14 mouse cellular contexts compared by ENCODE assay signal in genomic region chr19:43598741-43599660, GRCm38 (mm10). TPM values are rescaled to one million over a fixed set of nuclear protein-coding genes. Genes with fewer than 3 reads are reported as not detected.
DNase-seq lines count a peak whose midpoint lies in the region; ATAC-seq and TF ChIP-seq lines count a peak whose summit lies in the region.
"Had no signal": no experiment of that assay in that cellular context is flagged by ENCODE, and none has a peak within 500 bp of the region (broad histone marks: within the 10 kb centered on the region; RNA-seq: fewer than 3 reads in every experiment).

No protein-coding gene starts in this region.

- H3K27ac ChIP-seq in forebrain, embryonic 11.5 days (ENCODE audit: low read depth, low read length): no peak overlapping the region
- H3K27ac ChIP-seq in forebrain, embryonic 12.5 days: no peak overlapping the region
- H3K27ac ChIP-seq in midbrain, embryonic 10.5 days (replicated peaks): no peak overlapping the region
- H3K27ac ChIP-seq in midbrain, embryonic 15.5 days: no peak overlapping the region
- no peak overlapping the region for H3K27ac ChIP-seq in limb, embryonic 10.5 days
- H3K27ac ChIP-seq in small intestine, adult 2 months (ENCODE audit: insufficient read depth, low read depth, low read length): no peak overlapping the region
- H3K27ac ChIP-seq: gastrocnemius, adult 2 months; lung, embryonic 15.5 days had no signal

- no peak for TF ChIP-seq POLR2A in small intestine, adult 2 months (IDR thresholded peaks at IDR 0.05; ENCODE audit: low read depth, low read length)

- no peak for TF ChIP-seq CTCF in small intestine, adult 2 months (IDR thresholded peaks at IDR 0.05; ENCODE audit: extremely low read depth, insufficient read length, insufficient replicate concordance, low read depth, low read length)

- peaks cover 97% of the 10 kb centered on the region for H3K27me3 ChIP-seq in forebrain, embryonic 11.5 days (ENCODE audit: control insufficient read depth, insufficient read depth, low read length)
- H3K27me3 ChIP-seq in forebrain, embryonic 12.5 days: peaks cover 95% of the 10 kb centered on the region
- H3K27me3 ChIP-seq in midbrain, embryonic 10.5 days (ENCODE audit: low read depth, poor library complexity, severe bottlenecking): peaks cover 100% of the 10 kb centered on the region
- H3K27me3 ChIP-seq in midbrain, embryonic 15.5 days (replicated peaks): peaks cover 98% of the 10 kb centered on the region
- peaks cover 100% of the 10 kb centered on the region for H3K27me3 ChIP-seq in limb, embryonic 10.5 days (ENCODE audit: low read depth, poor library complexity, severe bottlenecking)
- peaks cover 67% of the 10 kb centered on the region for H3K27me3 ChIP-seq in small intestine, adult 2 months (ENCODE audit: control insufficient read depth, insufficient read depth, low read length)

- peak; percentile 55 for DNase-seq in forebrain, embryonic 11.5 days (ENCODE audit: low spot score)
- peak; percentile 39 for DNase-seq in midbrain, embryonic 10.5 days (ENCODE audit: low spot score)
- no peak for DNase-seq in limb, embryonic 10.5 days (ENCODE audit: low spot score)
- DNase-seq in gastrocnemius, postnatal 4 days (ENCODE audit: low spot score in 2 of 2): no peak
- DNase-seq in urinary bladder, postnatal 4 days (ENCODE audit: low spot score in 2 of 2): no peak
- DNase-seq: gastrocnemius, adult 2 months; kidney, adult 9 months had no signal

- no peak overlapping the region for H3K4me2 ChIP-seq in forebrain, embryonic 11.5 days (ENCODE audit: low read depth, low read length, severe bottlenecking)
- H3K4me2 ChIP-seq in forebrain, embryonic 12.5 days: no peak overlapping the region
- H3K4me2 ChIP-seq in midbrain, embryonic 15.5 days: no peak overlapping the region
- H3K4me2 ChIP-seq: lung, embryonic 15.5 days had no signal

- H3K4me1 ChIP-seq in forebrain, embryonic 11.5 days (replicated peaks; ENCODE audit: control insufficient read depth, insufficient read depth, low read length): 0 out of 2 replicates have a peak, but pooled peaks cover 5% of the 10 kb centered on the region
- H3K4me1 ChIP-seq in forebrain, embryonic 12.5 days: peaks cover 3% of the 10 kb centered on the region; the same call in 1 of the 2 replicates
- peaks cover 24% of the 10 kb centered on the region for H3K4me1 ChIP-seq in midbrain, embryonic 10.5 days
- H3K4me1 ChIP-seq in midbrain, embryonic 15.5 days: no peaks in the 10 kb centered on the region
- peaks cover 16% of the 10 kb centered on the region for H3K4me1 ChIP-seq in limb, embryonic 10.5 days
- 0 out of 2 replicates have a peak, but pooled peaks cover 2% of the 10 kb centered on the region for H3K4me1 ChIP-seq in small intestine, adult 2 months (ENCODE audit: control insufficient read depth, insufficient read depth, insufficient read length, low read length)

- H3K9ac ChIP-seq in forebrain, embryonic 11.5 days (ENCODE audit: low read length): no peak overlapping the region
- no peak overlapping the region for H3K9ac ChIP-seq in forebrain, embryonic 12.5 days
- no peak overlapping the region for H3K9ac ChIP-seq in midbrain, embryonic 15.5 days
- H3K9ac ChIP-seq: lung, embryonic 15.5 days had no signal

- WGBS in forebrain, embryonic 11.5 days: 2% methylated on average over 25 of the region's 25 CpGs
- 1% methylated on average over 24 of the region's 25 CpGs for WGBS in forebrain, embryonic 12.5 days
- WGBS in midbrain, embryonic 10.5 days: 1% methylated on average over 25 of the region's 25 CpGs
- 2% methylated on average over 24 of the region's 25 CpGs for WGBS in midbrain, embryonic 15.5 days
- WGBS in limb, embryonic 10.5 days: 1% methylated on average over 24 of the region's 25 CpGs
- 9% methylated on average over 25 of the region's 25 CpGs for WGBS in small intestine, adult 2 months

- ATAC-seq in forebrain, embryonic 11.5 days (replicated peaks; ENCODE audit: low FRiP score): no peak
- ATAC-seq in forebrain, embryonic 12.5 days (ENCODE audit: low FRiP score): no peak
- no peak for ATAC-seq in midbrain, embryonic 15.5 days (replicated peaks)

- no peaks in the 10 kb centered on the region for H3K36me3 ChIP-seq in forebrain, embryonic 11.5 days (ENCODE audit: control insufficient read depth, insufficient read depth, low read length)
- no peaks in the 10 kb centered on the region for H3K36me3 ChIP-seq in forebrain, embryonic 12.5 days (replicated peaks)
- H3K36me3 ChIP-seq in midbrain, embryonic 10.5 days: no peaks in the 10 kb centered on the region
- no peaks in the 10 kb centered on the region for H3K36me3 ChIP-seq in midbrain, embryonic 15.5 days (replicated peaks)
- no peaks in the 10 kb centered on the region for H3K36me3 ChIP-seq in limb, embryonic 10.5 days
- H3K36me3 ChIP-seq in small intestine, adult 2 months (ENCODE audit: control insufficient read depth, insufficient read depth, low read length): no peaks in the 10 kb centered on the region
- H3K36me3 ChIP-seq: lung, embryonic 15.5 days had no signal

- H3K9me3 ChIP-seq in forebrain, embryonic 11.5 days (ENCODE audit: control insufficient read depth, low read length): no peaks in the 10 kb centered on the region
- no peaks in the 10 kb centered on the region for H3K9me3 ChIP-seq in forebrain, embryonic 12.5 days
- H3K9me3 ChIP-seq in midbrain, embryonic 10.5 days (replicated peaks): no peaks in the 10 kb centered on the region
- H3K9me3 ChIP-seq in midbrain, embryonic 15.5 days: no peaks in the 10 kb centered on the region
- no peaks in the 10 kb centered on the region for H3K9me3 ChIP-seq in limb, embryonic 10.5 days (replicated peaks)
- H3K9me3 ChIP-seq: lung, embryonic 15.5 days had no signal

- H3K4me3 ChIP-seq in forebrain, embryonic 11.5 days (ENCODE audit: low read depth, low read length): 0 out of 2 replicates have a peak overlapping the region, but pooled peaks have one; percentile 5
- no peak overlapping the region for H3K4me3 ChIP-seq in forebrain, embryonic 12.5 days (replicated peaks)
- H3K4me3 ChIP-seq in midbrain, embryonic 10.5 days: no peak overlapping the region
- no peak overlapping the region for H3K4me3 ChIP-seq in midbrain, embryonic 15.5 days
- H3K4me3 ChIP-seq in limb, embryonic 10.5 days: peak overlapping the region; percentile 33
- peak overlapping the region; percentile 29 for H3K4me3 ChIP-seq in small intestine, adult 2 months (ENCODE audit: low read depth, low read length)
- H3K4me3 ChIP-seq: gastrocnemius, adult 2 months; lung, embryonic 15.5 days had no signal

RNA-seq across cellular contexts. Expression of gene Nkx2-3, which starts 13.1 kb away (rescaled TPM):
- polyA plus RNA-seq in forebrain, embryonic 11.5 days (2014; fragmentation: Nextera tagmentation; extraction: Ambion mirVana): 4.1 and 5.7 TPM in 2 replicates
- polyA plus RNA-seq in forebrain, embryonic 12.5 days (2016; fragmentation: Nextera tagmentation; extraction: Ambion mirVana): 6.3 and 8.3 TPM in 2 replicates
- 0.21 and 0.42 TPM in 2 replicates for polyA plus RNA-seq in midbrain, embryonic 10.5 days (2016; fragmentation: Nextera tagmentation; extraction: Ambion mirVana)
- 0.40 and 0.98 TPM in 2 replicates for polyA plus RNA-seq in midbrain, embryonic 15.5 days (2015; fragmentation: Nextera tagmentation; extraction: Ambion mirVana)
- 0.65 TPM in 1 of 2 replicates, not detected in the other for polyA plus RNA-seq in limb, embryonic 10.5 days (2016; fragmentation: Nextera tagmentation; extraction: Ambion mirVana)
- polyA plus RNA-seq in small intestine, adult 2 months (2012; rRNA removed): 12.3 and 24.9 TPM in 2 replicates
- total RNA-seq in gastrocnemius, postnatal 4 days (2021): not detected
- total RNA-seq: adrenal gland, adult 18-20 months; gastrocnemius, adult 2 months; heart, postnatal 25 days; left cerebral cortex, adult 8-10 months had no signal
- polyA plus RNA-seq: lung, embryonic 15.5 days had no signal

Comparison
In these comparisons a context has a peak if more than half of its experiments do, and no peak if none do; other contexts are left out.
1. H3K4me3 ChIP-seq: peak in forebrain, embryonic 11.5 days (single experiment), limb, embryonic 10.5 days (single experiment) and small intestine, adult 2 months (single experiment); none in forebrain, embryonic 12.5 days (single experiment), midbrain, embryonic 10.5 days (single experiment) and midbrain, embryonic 15.5 days (single experiment).
2. DNase-seq: peak in forebrain, embryonic 11.5 days (single experiment) and midbrain, embryonic 10.5 days (single experiment); none in limb, embryonic 10.5 days (single experiment), gastrocnemius, postnatal 4 days (0 of 2) and urinary bladder, postnatal 4 days (0 of 2).